Mouse (Mus musculus): Measurements from ENCODE around the gene Hadhb.
A peak's percentile ranks its signal among the peaks of the same experiment; 100 is the strongest.

The Hadhb gene

GRCm38 (mm10) chr5:30232271-30232971 lies 77.4 kb downstream of the Hadhb start, which contains the start of gene Selenoi:
Gene Selenoi, plus strand, starts transcription at chr5:30232581.
- peak; percentile 98 for DNase-seq (ENCODE audit: low read depth, low spot score)

GRCm38 (mm10) chr5:30233042-30233441 lies 78.0 kb downstream of the Hadhb start:
- peak; percentile 47 for DNase-seq (ENCODE audit: low read depth, low spot score)

- DNase-seq (ENCODE audit: low read depth, low spot score): no peak
Observed at GRCm38 (mm10) chr5:30233979-30234378, 78.9 kb downstream of the Hadhb start.
